Mouse (Mus musculus): Measurements from ENCODE around the gene Abca8a. TPM values are rescaled to one million over a fixed set of nuclear protein-coding genes. Genes with fewer than 3 reads are reported as not detected.

Abca8a gene
- total RNA-seq (2023), result not detected

GRCm38 (mm10) chr11:110095858-110096257, at the start of gene Abca8a:
Gene Abca8a, minus strand, starts transcription at chr11:110095978.

GRCm38 (mm10) chr11:109995624-109996023, 100.2 kb downstream of the Abca8a start, which contains the start of gene Abca8b:
Gene Abca8b, minus strand, starts transcription at chr11:109995845.

Other genes with a start within 250 kb of the Abca8a start
- not detected for gene Abca8b, start 100.1 kb downstream of the Abca8a start, total RNA-seq (2023)
- gene Abca9, start 72.2 kb upstream of the Abca8a start, total RNA-seq (2023), result 0.68 TPM
- gene Abca6, start 155.8 kb upstream of the Abca8a start, total RNA-seq (2023), result 10.1 TPM
- 1.5 TPM for gene Abca5, start 241.7 kb upstream of the Abca8a start, total RNA-seq (2023)

All from CD4-positive naive resting alpha-beta T cell, adult 57 days (primary cell).